Mouse (Mus musculus): ENCODE data around the gene Gm20388.

DNA sequence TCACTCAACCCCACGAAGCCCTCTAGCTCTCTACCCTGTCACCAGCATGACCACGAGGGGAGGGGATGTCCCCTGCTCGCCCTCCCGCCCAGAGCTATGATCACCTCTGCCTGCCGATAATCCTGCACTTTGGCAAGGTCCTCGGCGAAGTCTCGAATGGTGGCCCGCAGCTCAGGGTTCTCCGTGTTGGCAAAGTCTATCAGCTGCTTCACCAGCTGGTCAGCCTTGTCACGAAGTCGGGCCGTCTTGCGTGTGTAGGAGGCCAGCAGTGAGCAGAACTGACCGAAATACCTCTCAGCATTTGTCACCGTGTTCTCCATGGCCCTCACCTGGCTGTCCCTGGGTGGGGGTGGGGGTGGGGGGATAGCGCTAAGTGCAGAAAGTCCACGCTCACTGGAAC lies 264.0 kb downstream of the Gm20388 start:
- TF ChIP-seq CTCF (IDR thresholded peaks at IDR 0.05; ENCODE audit: borderline replicate concordance, insufficient read depth, low read depth, low read length), result no peak
- TF ChIP-seq POLR2A (IDR thresholded peaks at IDR 0.05; ENCODE audit: borderline replicate concordance, insufficient read depth, low read length), result no peak
